Comparison of ENCODE assay signal across 8 mouse cellular contexts in genomic region chr19:46761247-46761946, GRCm38 (mm10). TPM values are rescaled to one million over a fixed set of nuclear protein-coding genes. Genes with fewer than 3 reads are reported as not detected.
DNase-seq lines count a peak whose midpoint lies in the region; ATAC-seq and TF ChIP-seq lines count a peak whose summit lies in the region.

Gene Cnnm2 (plus strand): TSS chr19:46761596.

- no peaks in the 10 kb centered on the region for H3K36me3 ChIP-seq in ES-E14 (ENCODE audit: control insufficient read depth, insufficient read depth, low read length, poor library complexity, severe bottlenecking)
- H3K36me3 ChIP-seq in forebrain, embryonic 15.5 days: no peaks in the 10 kb centered on the region

- in situ Hi-C loops in ES-E14 (cut with MboI; ENCODE audit: low sequenced_read_pairs in 2 of 2, unreplicated experiment in 2 of 2): loop anchor here (5.0 to 10.0 kb wide), 3 partner anchors 103 to 223 kb away; no protein-coding TSS in a partner anchor

- no peak for TF ChIP-seq CTCF in lung, adult 2 months (IDR thresholded peaks at IDR 0.05; ENCODE audit: insufficient read depth, low read length)

- H3K27ac ChIP-seq in ES-E14 (ENCODE audit: insufficient read depth, low read depth, low read length, poor library complexity, severe bottlenecking): peak within 1 kb of the TSS; percentile 70; the same call in 1 of the 2 replicates
- peak within 1 kb of the TSS; percentile 88 for H3K27ac ChIP-seq in forebrain, embryonic 15.5 days (replicated peaks)

- ATAC-seq in forebrain, embryonic 15.5 days (replicated peaks): peak; percentile 97
- ATAC-seq in neutrophil, adult 5-6 weeks (ENCODE audit: extremely low read depth, insufficient number of reproducible peaks, low FRiP score, poor library complexity, severe bottlenecking): peak; percentile 89

- peak; percentile 100 for DNase-seq in ES-E14 (ENCODE audit: low read depth, low spot score)
- peak; percentile 100 for DNase-seq in cerebellum, adult 11-12 months
- peak; percentile 100 for DNase-seq in heart, postnatal 25 days (ENCODE audit: low spot score)
- DNase-seq in layer of hippocampus, adult 18-20 months (ENCODE audit: low spot score in 2 of 2): peak; percentile 100
- peak; percentile 100 for DNase-seq in lung, adult 2 months
- DNase-seq in thymus, adult 18-20 months: peak; percentile 100

- peaks cover 5 to 6% of the 10 kb centered on the region in 2 experiments; a peak in 3 of 4 replicates for H3K4me1 ChIP-seq in ES-E14 (ENCODE audit: control insufficient read depth in 2 of 2, insufficient read depth in 2 of 2, low read length in 2 of 2, poor library complexity in 1 of 2)
- peaks cover 34% of the 10 kb centered on the region for H3K4me1 ChIP-seq in forebrain, embryonic 15.5 days
- peaks cover 7% of the 10 kb centered on the region; the same call in 1 of the 2 replicates for H3K4me1 ChIP-seq in lung, adult 2 months (ENCODE audit: control insufficient read depth, insufficient read depth, low read length)

- peak within 1 kb of the TSS; percentile 77 to 97 for H3K4me3 ChIP-seq in ES-E14 (ENCODE audit: insufficient read depth in 1 of 2, low read depth in 1 of 2, low read length in 2 of 2, poor library complexity in 1 of 2, severe bottlenecking in 1 of 2)
- peak within 1 kb of the TSS; percentile 64 for H3K4me3 ChIP-seq in forebrain, embryonic 15.5 days
- H3K4me3 ChIP-seq in lung, adult 2 months (replicated peaks; ENCODE audit: extremely low read depth, low read depth, low read length): peak within 1 kb of the TSS; percentile 93

- no peaks in the 10 kb centered on the region for H3K9me3 ChIP-seq in ES-E14 (ENCODE audit: control insufficient read depth, insufficient read depth, low read depth, low read length)
- H3K9me3 ChIP-seq in forebrain, embryonic 15.5 days: no peaks in the 10 kb centered on the region

- peak within 1 kb of the TSS; percentile 93 for H3K4me2 ChIP-seq in forebrain, embryonic 15.5 days (replicated peaks)

- TF ChIP-seq POLR2A in lung, adult 2 months (IDR thresholded peaks at IDR 0.05; ENCODE audit: borderline replicate concordance, extremely low read depth, low read depth, low read length): peak; percentile 53; the same call in 1 of the 2 replicates

- peaks cover 7% of the 10 kb centered on the region; the same call in 1 of the 2 replicates for H3K27me3 ChIP-seq in forebrain, embryonic 15.5 days

- peak within 1 kb of the TSS; percentile 81 for H3K9ac ChIP-seq in ES-E14 (ENCODE audit: insufficient read depth, low read depth, low read length, poor library complexity, severe bottlenecking)
- peak within 1 kb of the TSS; percentile 66 for H3K9ac ChIP-seq in forebrain, embryonic 15.5 days (replicated peaks)

- intact Hi-C loops in heart, postnatal 25 days (cut with DNase I): no loop called here

- under 1% methylated on average over 59 of the region's 59 CpGs for WGBS in forebrain, embryonic 15.5 days
- under 1% methylated on average over 58 of the region's 59 CpGs for WGBS in lung, adult 2 months

TF ChIP-seq in ES-E14, 5 proteins besides CTCF, POLR2A, EP300 and RAD21:
- TF ChIP-seq MAFK (IDR thresholded peaks at IDR 0.05; ENCODE audit: insufficient read depth, low read depth, low read length) (no peak), ZNF384 (IDR thresholded peaks at IDR 0.05; ENCODE audit: low read depth, low read length) (no peak), CHD2 (IDR thresholded peaks at IDR 0.05; ENCODE audit: low read depth, low read length) (peak; percentile 81; the same call in 1 of the 2 replicates), ZC3H11A (IDR thresholded peaks at IDR 0.05; ENCODE audit: borderline replicate concordance, low read depth, low read length) (no peak), HCFC1 (IDR thresholded peaks at IDR 0.05; ENCODE audit: borderline replicate concordance, insufficient read depth, low read length) (peak; percentile 85)

RNA-seq across cellular contexts. Expression of gene Cnnm2, which starts in this region (rescaled TPM):
- total RNA-seq in ES-E14 (2012; rRNA removed): 43.2 and 75.7 TPM in 2 replicates
- 3.7 and 4.1 TPM in 2 replicates for polyA plus RNA-seq in forebrain, embryonic 15.5 days (2015; fragmentation: Nextera tagmentation; extraction: Ambion mirVana)
- total RNA-seq in heart, postnatal 25 days (2021): 1 to 10 TPM; 4.6 to 7.8 TPM
- total RNA-seq in layer of hippocampus, adult 18-20 months (2021): 10 to 100 TPM; 39.4 to 41.1 TPM
- 12.2 and 13.6 TPM in 2 replicates for polyA plus RNA-seq in lung, adult 2 months (2012; rRNA removed)
- 2.7 and 3.5 TPM in 2 replicates for total RNA-seq in neutrophil, adult 5-6 weeks (2017)

Comparison
In these comparisons a context has a peak if more than half of its experiments do, and no peak if none do; other contexts are left out.
1. Peak in every context shown above with its lines: DNase-seq, ATAC-seq, H3K4me3 ChIP-seq and H3K27ac ChIP-seq.